Mouse (Mus musculus): ENCODE results near the gene Mki67.

The Mki67 gene

DNA sequence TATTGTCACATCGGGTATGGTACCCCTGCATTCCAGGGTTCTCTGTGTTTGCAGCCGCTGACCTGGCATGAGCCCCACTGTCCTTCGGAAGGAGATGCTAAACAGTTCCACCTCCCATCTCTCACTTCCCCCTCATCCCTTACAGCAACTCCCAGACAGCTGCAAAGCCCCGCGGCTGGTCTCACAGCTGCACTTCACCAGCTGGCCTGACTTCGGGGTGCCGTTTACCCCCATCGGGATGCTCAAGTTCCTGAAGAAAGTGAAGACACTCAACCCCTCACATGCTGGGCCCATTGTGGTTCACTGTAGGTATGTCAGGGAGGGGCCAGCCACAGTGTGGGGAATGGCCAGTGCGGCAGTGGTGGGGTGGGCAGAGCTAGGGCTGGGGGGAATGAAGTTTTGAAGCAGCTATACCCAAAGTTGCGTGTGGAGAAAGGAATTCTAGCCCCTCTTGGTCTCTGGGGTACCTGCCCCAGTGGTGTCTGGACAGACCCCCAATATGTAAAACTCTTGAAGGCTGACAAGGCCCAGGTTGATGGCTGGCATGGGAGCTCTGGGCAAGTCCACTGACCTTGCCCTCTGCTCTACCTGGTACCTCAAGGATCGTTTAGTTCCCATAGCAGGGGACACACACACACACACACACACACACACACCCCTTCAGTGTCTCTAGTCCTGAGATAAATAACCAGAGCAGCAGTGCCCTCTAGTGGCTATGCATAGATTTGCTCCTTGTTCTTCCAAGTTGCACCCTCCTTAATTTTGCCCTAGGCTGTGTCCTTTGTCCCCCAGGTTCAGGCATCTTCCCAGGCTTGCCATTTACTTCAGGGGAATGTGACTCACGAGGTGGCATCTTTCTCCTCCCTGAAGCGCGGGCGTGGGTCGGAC is 47.1 kb downstream of the Mki67 start:
- peak; percentile 82 for DNase-seq (ENCODE audit: low read depth, low spot score)

DNA sequence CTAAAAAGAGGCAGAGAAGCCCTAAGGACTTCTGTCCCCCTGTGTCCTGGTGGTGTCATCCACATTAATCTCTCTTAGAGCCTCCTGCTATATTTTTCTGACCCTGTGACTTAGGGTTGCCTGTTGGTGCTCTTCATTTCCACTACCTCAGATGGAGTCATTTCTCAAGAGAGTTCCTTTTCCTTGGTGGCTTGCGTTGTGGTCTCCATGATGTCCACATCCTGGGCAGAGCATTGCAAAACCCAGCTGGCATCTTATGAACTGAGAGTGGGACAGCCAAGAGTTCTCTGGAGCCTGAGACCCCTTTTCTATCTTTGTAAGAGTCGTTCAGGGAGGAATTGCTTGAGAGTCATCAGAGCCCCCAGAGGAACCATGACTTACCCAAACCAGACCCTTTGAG is 49.8 kb downstream of the Mki67 start:
- DNase-seq (ENCODE audit: low read depth, low spot score) = no peak

DNA sequence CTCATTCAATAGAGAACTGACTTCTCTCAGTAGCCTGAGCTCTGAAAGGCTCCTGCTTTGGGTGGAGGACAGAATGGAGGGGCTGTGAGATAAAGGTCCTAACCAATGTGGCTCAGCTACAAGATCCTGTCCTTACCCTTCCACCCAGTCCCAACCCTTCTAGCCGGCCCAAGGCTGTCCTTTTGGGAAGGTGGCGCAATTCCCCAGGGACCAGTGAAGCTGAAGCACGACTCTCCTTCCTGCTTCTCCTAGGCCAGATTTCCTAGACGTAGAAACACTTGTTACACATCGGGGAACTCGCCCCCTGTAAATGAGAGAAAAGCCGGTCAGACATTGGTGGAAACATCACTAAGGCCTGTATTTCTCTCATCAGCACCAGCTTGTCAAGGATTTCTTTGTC is 52.0 kb downstream of the Mki67 start:
- DNase-seq (ENCODE audit: low read depth, low spot score) = no peak

DNA sequence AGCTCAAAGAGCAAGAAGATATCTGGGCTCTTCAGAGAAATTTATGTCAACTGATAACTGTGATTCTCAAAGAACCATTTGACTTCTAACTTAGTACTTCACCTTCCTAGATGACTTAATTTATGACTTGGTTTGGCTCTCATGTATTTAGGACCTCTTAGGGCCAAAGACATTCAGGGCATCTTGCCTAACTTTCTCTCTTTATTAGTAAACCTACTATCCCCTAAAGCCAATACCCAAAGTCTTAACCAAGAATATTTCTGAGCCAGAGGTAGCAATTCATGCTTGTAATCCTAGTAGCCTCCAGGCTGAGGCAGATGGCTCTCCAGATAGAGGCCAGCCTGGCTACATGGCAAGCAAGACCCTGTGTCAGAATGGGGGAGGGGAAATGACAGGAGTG is 55.8 kb downstream of the Mki67 start:
- DNase-seq (ENCODE audit: low read depth, low spot score) = no peak

DNA sequence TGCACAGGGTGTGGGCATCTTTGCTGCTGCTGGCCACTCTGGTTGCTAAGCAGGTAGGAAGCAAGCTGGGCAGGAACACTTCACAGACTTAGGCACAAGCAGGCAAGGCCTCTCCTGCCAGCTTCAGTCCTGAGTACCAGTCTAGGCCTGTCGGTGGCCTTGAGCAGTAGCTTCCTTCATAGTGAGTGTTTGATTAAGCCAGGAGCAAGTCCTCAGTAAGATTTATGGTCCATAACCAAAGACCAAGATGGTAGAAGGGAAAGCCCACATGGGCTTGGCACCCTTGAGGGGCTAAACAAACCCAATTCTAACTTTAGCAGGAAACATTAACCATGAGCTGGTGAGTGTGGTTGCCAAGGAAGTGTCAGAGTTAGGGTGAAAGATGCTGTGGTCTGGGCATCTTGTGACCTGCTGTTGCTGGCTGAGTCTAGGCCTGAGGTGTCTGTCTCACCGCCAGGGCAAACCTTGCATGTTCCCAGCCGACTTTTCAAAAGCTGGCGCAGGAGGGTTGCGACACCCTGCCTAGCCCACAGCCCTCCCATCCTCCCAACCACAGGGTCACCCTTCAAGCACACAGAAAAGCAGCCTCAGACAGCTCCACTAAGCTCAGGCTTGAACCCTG is 56.7 kb downstream of the Mki67 start:
- no peak for DNase-seq (ENCODE audit: low read depth, low spot score)

DNA sequence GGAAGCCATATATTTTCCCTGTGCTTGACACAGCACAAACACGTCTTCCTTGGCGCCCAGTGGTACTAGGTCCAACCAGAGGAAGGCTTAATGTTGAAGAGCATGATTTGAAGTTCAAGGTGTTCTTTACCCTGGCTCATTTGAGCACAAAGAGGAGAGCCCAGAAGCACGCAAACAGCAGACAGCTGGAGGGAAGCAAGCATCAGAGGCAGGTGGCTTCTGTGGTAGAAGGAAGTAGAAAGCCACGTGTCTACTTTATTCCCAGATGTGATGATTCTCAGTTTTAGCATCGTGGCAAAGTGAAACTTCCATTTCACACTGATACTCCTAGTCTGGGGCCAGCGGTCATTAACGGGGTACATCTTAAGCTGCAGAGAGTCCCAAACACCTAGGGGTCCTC is 58.0 kb downstream of the Mki67 start:
- no peak for DNase-seq (ENCODE audit: low read depth, low spot score)

DNA sequence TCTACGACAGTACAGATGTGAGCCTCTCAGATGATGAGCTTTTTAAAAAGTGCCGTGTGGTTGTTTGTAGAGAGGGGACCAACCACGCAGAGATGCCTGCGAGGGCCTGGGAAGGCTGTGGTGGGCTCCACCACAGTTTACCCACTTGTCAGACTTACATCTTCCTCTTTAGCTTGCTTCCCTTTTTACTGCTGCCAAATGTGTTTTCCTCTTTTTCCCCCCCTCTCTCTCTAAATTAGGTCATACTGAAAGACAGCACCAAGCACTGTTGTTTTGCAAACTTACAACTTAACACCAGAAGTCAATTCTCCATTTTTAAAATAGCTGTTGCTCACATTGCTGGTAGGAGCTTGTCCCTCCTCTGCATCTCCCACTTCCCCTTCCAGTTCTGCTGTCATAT is 61.0 kb downstream of the Mki67 start:
- no peak for DNase-seq (ENCODE audit: low read depth, low spot score)

DNA sequence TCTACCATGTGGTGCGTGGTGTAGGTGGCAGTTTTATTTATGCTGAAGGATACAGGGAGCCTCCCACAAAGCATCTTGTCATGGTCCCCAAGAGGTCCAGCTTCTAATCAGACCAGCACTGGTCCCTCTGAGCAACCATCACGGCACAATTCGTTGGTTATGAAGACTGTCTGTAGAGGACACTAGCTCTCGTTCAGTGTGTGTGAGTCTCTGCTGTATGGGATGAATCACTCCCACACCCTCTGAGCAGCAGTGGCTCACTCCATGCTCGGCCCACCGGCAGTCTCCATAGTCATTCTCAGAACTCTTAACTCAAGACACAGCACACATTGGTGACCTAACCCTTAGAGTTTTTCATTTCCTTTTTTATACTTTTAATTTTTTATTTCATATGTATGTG is 61.9 kb downstream of the Mki67 start:
- DNase-seq (ENCODE audit: low read depth, low spot score) = no peak

DNA sequence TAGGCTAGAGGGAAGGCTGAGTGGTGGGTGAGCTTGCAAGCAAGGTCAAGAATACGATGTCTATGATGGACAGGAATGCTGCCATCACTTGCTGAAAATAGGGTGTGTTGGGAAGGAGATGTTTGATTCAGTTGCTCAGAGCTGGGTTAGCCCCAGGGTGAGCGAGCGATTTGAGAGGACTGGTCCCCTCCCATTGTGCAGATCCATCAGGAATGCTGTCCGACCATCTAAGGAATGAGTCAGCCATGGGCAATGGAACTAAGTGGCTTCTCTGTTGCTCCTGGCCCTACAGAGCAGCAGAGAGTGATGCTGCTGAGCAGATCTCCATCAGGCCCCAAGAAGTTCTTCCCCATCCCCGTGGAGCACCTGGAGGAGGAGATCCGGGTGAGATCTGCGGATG is 62.6 kb downstream of the Mki67 start:
- no peak for DNase-seq (ENCODE audit: low read depth, low spot score)

DNA sequence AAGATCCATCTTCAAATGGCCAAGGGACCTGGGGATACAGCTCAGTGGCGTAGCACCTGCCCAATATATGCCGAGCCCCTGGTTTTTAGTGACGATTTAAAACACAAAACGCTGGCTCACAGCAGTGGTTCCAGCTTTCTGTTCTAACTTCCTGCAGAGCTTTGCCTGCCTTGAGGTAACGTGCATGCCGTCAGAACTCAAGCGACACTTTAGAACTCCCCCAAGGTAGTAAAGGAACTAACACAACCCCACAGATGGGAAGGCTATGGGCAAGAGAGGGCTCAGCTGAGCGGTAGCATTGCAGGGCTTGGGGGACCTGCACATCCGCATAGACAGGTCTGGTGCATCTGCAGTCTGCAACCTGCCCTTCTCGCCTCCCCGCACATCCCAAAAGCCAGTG is 63.4 kb downstream of the Mki67 start:
- no peak for DNase-seq (ENCODE audit: low read depth, low spot score)

DNA sequence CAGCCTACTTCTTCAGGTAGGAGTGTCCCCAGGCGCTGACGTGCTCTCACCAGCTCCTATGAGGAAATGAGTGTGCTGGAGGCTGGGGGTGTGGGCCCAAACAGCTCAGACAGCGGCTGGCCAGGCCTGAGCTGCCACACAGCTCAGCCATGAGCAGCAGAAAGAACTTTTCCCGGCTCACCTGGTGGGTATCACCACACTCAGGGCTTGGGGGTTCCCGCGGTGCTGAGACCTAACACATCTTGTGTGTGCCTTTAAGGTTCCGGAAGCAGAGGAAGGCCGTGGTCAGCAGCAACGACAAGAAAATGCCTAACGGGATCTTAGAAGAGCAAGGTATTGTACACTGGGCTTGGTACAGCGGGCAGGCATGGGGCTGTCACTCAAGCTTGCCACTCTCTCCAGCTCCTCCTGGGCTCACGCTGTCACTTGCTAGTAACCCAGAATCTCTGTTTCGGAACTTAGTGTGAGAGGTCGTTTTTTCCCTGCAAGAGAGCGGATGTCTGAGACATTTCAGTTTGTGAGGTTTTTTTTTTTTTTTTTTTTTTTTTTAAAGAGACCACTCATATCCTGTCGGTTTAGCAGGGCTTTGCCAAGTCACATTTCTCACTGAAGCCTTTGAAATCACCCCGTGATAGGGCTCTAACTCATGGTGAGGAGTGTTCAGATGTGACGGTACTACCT is 64.2 kb downstream of the Mki67 start:
- no peak for DNase-seq (ENCODE audit: low read depth, low spot score)

DNA sequence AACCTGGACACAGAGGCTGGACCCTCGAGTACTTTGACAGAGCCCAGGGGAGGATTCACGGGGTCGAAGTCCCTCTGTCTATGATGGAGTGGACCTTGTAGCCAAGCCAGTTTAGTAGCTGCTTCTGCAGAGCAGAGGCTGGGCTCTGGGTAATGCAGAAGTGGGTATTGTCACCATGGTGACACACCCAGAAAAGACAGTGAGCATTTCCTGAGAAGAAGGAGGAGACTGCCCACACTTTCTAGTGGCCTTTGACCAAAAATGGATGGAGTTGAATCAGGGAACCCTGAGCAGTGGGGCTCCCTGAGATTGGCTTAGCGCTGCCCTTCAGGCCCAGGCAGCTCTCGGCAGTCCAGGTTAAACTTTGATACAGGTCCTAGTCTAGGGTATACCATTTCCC is 66.1 kb downstream of the Mki67 start:
- no peak for DNase-seq (ENCODE audit: low read depth, low spot score)

DNA sequence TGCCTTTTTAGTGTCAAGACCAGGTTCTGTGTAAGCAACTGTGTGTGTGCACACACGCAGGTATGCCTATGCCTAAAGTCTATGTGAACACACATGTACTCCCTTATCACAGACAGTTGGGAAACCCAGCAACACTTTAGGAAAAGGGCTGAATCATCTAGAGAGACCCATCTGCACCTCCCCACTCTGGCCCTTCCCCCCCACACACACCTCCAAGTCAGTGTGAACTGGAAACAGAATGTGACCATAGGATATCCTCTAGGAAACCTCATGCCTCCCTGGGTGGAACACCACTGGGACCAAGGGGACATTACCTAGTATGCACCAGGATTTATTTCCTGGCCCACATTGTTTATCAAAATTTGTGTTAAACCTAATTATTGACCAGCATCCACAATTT is 66.9 kb downstream of the Mki67 start:
- DNase-seq (ENCODE audit: low read depth, low spot score) = no peak

DNA sequence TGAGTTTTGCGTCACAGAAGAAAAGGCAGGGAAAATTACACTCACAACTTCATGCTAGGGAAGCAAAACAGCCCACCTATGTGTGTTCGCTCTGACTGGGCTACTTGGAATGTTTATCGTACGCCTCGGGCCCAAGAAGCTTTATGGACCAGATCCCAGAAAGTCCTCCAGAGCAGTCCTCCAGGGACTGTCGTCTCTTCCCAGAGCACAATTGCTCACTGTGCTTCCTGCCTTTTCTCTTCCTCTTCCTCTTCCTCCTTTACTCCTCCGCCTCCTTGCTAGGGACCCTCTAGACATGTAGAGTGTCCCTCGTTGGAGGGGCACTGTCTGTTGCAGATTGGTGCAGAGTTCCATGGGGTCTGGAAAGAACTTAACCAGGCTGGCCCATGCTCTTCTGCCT is 67.3 kb downstream of the Mki67 start:
- no peak for DNase-seq (ENCODE audit: low read depth, low spot score)

DNA sequence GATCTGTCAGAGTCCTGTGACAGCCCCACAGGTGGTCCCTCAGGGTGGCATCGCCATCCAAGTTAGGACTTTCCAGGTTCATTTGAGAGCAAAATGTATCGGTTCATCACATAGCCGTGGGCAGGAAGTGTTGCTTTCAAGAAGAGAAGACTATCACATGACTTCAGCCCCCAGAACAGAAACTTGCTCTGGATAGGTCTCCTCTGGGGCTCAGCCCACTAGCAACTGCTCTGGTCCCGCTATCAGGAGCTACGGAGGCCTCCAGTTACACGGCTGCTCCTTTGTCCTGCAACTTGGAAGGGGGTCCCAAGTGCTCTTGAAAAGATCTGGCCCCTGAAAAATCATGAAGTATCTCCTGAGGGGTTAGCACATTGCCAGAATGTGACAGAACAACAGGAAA is 69.2 kb downstream of the Mki67 start:
- DNase-seq (ENCODE audit: low read depth, low spot score) = no peak

DNA sequence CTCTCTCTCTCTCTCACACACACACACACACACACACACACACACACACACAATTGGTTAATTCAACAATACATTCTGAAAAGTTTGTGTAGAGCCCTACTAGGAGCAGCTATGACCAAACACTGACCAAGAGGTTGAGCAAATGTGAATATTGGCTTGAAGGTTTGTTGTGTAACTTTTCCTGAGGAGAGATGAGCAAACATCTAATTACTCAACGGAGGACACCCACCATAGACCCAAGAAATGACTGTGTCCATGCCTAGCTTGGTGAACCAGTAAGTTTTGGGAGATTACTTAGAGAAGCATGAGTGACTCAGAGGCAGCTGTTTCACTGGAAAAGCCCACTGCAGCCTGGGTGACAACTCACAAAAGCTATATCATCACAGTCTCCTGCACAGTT is 71.7 kb downstream of the Mki67 start:
- no peak for DNase-seq (ENCODE audit: low read depth, low spot score)

DNA sequence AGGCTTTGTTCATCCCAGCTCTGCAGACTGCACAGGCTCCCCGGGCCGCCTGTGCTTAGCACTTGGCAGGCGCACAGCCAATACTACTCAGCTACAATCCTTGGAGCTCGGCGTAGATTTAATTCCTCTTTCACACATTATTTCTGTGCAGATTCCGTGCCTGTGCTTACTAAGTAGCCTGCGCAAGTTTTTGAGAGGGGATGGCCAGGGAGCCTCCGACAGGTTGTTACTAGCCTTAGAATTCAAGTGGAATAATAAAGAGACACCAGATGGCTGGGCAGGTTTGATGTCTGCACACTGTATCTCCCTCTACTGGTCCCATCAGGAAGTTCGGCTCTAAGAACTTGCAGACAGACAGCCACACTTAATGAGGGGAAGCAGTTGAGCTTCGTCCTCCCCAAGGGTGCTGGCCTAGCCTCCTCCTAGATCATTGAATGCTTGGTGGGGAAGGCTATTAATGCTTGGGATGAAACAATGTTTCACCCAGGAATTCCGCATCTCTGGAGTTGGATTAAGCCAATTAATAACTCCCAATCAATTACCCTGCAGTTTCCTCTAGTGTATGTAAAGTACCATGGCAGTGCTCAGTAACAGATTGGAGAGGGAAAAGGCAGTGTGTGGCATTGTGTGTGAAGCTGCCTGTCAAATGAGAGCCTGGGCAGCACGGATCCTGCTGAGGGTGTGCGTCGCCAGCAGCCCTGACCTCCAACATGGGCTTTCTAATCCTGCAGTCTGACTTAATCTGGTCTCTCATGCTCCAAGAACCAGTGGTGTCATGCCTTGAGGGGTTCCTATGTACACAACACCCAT is 74.3 kb downstream of the Mki67 start:
- DNase-seq (ENCODE audit: low read depth, low spot score) = peak; percentile 66
